Mouse (Mus musculus) MEL (cell line): ENCODE results near the gene Zfp961.

Experiments
- CHD1 ChIP-seq: IDR thresholded peaks from 2 replicates; pipeline ENCODE4 v1.6.1; 2012; ENCODE audit warnings: low read depth, mild to moderate bottlenecking, inconsistent platforms, low read length, improper control_type of control experiment
- CHD2 ChIP-seq: IDR thresholded peaks from 2 replicates; pipeline ENCODE4 v1.6.1; 2011; ENCODE audit warnings: low read length, improper control_type of control experiment
- CTCF ChIP-seq, 3 experiments: IDR thresholded peaks in 2 of 3; conservative IDR thresholded peaks in 1 of 3; 2 replicates each; pipeline ENCODE4 v1.5.1; 2011 to 2012; ENCODE audit warnings: low read length in 3 of 3, low read depth in 2 of 3, mild to moderate bottlenecking in 2 of 3, improper control_type of control experiment in 1 of 3, inconsistent platforms in 1 of 3, mixed read lengths in 1 of 3, moderate library complexity in 1 of 3; ENCODE audit not compliant: control insufficient read depth in 1 of 3, insufficient read depth in 1 of 3, poor library complexity in 1 of 3, severe bottlenecking in 1 of 3
- EP300 ChIP-seq, 2 experiments: IDR thresholded peaks; 2 replicates each; pipeline ENCODE4 v1.6.1; 2011; ENCODE audit warnings: improper control_type of control experiment in 2 of 2, low read length in 2 of 2, low read depth in 1 of 2, mild to moderate bottlenecking in 1 of 2
- HCFC1 ChIP-seq: IDR thresholded peaks from 2 replicates; pipeline ENCODE4 v1.6.1; 2012; ENCODE audit warnings: low read depth, mild to moderate bottlenecking, inconsistent platforms, low read length, improper control_type of control experiment, moderate library complexity
- MXI1 ChIP-seq: IDR thresholded peaks from 2 replicates; pipeline ENCODE4 v1.6.1; 2011; ENCODE audit warnings: mild to moderate bottlenecking, low read depth, low read length, improper control_type of control experiment
- MYB ChIP-seq: IDR thresholded peaks from 2 replicates; pipeline ENCODE4 v1.6.1; 2011; ENCODE audit warnings: mild to moderate bottlenecking, low read depth, low read length, improper control_type of control experiment
- MYC ChIP-seq: IDR thresholded peaks from 2 replicates; pipeline ENCODE4 v1.6.1; 2011; ENCODE audit warnings: low read depth, mild to moderate bottlenecking, low read length, improper control_type of control experiment, moderate library complexity
- POLR2A ChIP-seq, 2 experiments: IDR thresholded peaks; 2 replicates each; pipeline ENCODE4 v1.6.1; 2011 to 2012; ENCODE audit warnings: low read length in 2 of 2, mild to moderate bottlenecking in 2 of 2, control low read depth in 1 of 2, improper control_type of control experiment in 1 of 2, low read depth in 1 of 2, moderate library complexity in 1 of 2; ENCODE audit not compliant: control insufficient read depth in 1 of 2, insufficient read depth in 1 of 2, poor library complexity in 1 of 2
- USF1 ChIP-seq: IDR thresholded peaks from 2 replicates; pipeline ENCODE4 v1.6.1; 2014; ENCODE audit warnings: low read depth, mild to moderate bottlenecking, inconsistent platforms, low read length, improper control_type of control experiment, moderate library complexity
- ZKSCAN1 ChIP-seq: IDR thresholded peaks from 2 replicates; pipeline ENCODE4 v1.6.1; 2012; ENCODE audit warnings: low read depth, mild to moderate bottlenecking, inconsistent platforms, low read length, improper control_type of control experiment, moderate library complexity

GRCm38 (mm10) chr8:71965166-71965565 lies 14.3 kb downstream of the Zfp961 start:
- TF ChIP-seq CTCF (IDR thresholded peaks at IDR 0.05 in 2 of 3, conservative IDR thresholded peaks at IDR 0.05 in 1 of 3; ENCODE audit: control insufficient read depth in 1 of 3, insufficient read depth in 1 of 3, low read depth in 2 of 3, low read length in 3 of 3, poor library complexity in 1 of 3, severe bottlenecking in 1 of 3) (no peak), EP300 (IDR thresholded peaks at IDR 0.05; ENCODE audit: low read depth in 1 of 2, low read length in 2 of 2) (no peak), POLR2A (IDR thresholded peaks at IDR 0.05; ENCODE audit: control insufficient read depth in 1 of 2, insufficient read depth in 1 of 2, low read depth in 1 of 2, low read length in 2 of 2, poor library complexity in 1 of 2) (no peak), MYC (no peak), MYB (no peak), MXI1 (no peak), CHD2 (no peak), ZKSCAN1 (no peak), USF1 (no peak), HCFC1 (no peak), CHD1 (no peak)
